Mouse (Mus musculus) MEL (cell line): ENCODE measurements around the gene Fbll1. TPM values are rescaled to one million over a fixed set of nuclear protein-coding genes. Genes with fewer than 3 reads are reported as not detected.
"Not testable (repeated sequence)": the region's sequence is repeated elsewhere in the genome, so short reads cannot be mapped to it uniquely, and the experiment has no call there.

ENCODE experiments used
- DNase-seq: peaks from one replicate; pipeline ENCODE4 v3.0.0; 2011; ENCODE audit warnings: low read depth, low spot score
- H3K27ac ChIP-seq: 2 replicates; pipeline ENCODE4 v1.5.1; 2012; ENCODE audit warnings: low read depth, mild to moderate bottlenecking, control low read depth, low read length, moderate library complexity; ENCODE audit not compliant: control insufficient read depth
- H3K27me3 ChIP-seq, 2 experiments: fragments of 150-350 bp in 1 of 2; sonication (generic) in 1 of 2; 2 replicates each; pipeline ENCODE4 v1.6.1; 2012; ENCODE audit warnings: low read length in 2 of 2, mild to moderate bottlenecking in 2 of 2, improper control_type of control experiment in 1 of 2, moderate library complexity in 1 of 2; ENCODE audit not compliant: insufficient read depth in 2 of 2, control insufficient read depth in 1 of 2
- H3K36me3 ChIP-seq, 2 experiments: 2 replicates each; pipeline ENCODE4 v1.6.1; 2012 to 2014; ENCODE audit warnings: low read length in 2 of 2, improper control_type of control experiment in 1 of 2, inconsistent platforms in 1 of 2, mild to moderate bottlenecking in 1 of 2; ENCODE audit not compliant: insufficient read depth in 2 of 2, control insufficient read depth in 1 of 2
- H3K4me1 ChIP-seq, 2 experiments: fragments of 150-350 bp in 1 of 2; sonication (generic) in 1 of 2; 2 replicates each; pipeline ENCODE4 v1.6.1; 2012; ENCODE audit warnings: low read length in 2 of 2, improper control_type of control experiment in 1 of 2, mild to moderate bottlenecking in 1 of 2; ENCODE audit not compliant: insufficient read depth in 2 of 2, control insufficient read depth in 1 of 2
- H3K4me3 ChIP-seq, 2 experiments: fragments of 150-350 bp in 1 of 2; sonication (generic) in 1 of 2; 2 replicates each; pipeline ENCODE4 v1.5.1; 2012; ENCODE audit warnings: low read depth in 2 of 2, low read length in 2 of 2, mild to moderate bottlenecking in 2 of 2, moderate library complexity in 2 of 2, control low read depth in 1 of 2, improper control_type of control experiment in 1 of 2; ENCODE audit not compliant: control insufficient read depth in 1 of 2, insufficient read depth in 1 of 2
- H3K79me2 ChIP-seq: 2 replicates; pipeline ENCODE4 v1.6.1; 2012; ENCODE audit warnings: mild to moderate bottlenecking, low read length, moderate library complexity; ENCODE audit not compliant: control insufficient read depth, poor library complexity, insufficient read depth
- H3K9ac ChIP-seq: 2 replicates; pipeline ENCODE4 v1.6.1; 2012; ENCODE audit warnings: low read depth, mild to moderate bottlenecking, control low read depth, low read length, moderate library complexity; ENCODE audit not compliant: control insufficient read depth, poor library complexity, severe bottlenecking
- H3K9me3 ChIP-seq: fragments of 150-350 bp; sonication (generic); replicated peaks from 2 replicates; pipeline ENCODE4 v1.6.1; 2012; ENCODE audit warnings: mild to moderate bottlenecking, low read length, improper control_type of control experiment, moderate library complexity; ENCODE audit not compliant: insufficient read depth
- EP300 ChIP-seq, 2 experiments: IDR thresholded peaks; 2 replicates each; pipeline ENCODE4 v1.6.1; 2011; ENCODE audit warnings: improper control_type of control experiment in 2 of 2, low read length in 2 of 2, low read depth in 1 of 2, mild to moderate bottlenecking in 1 of 2
- ETS1 ChIP-seq: IDR thresholded peaks from 2 replicates; pipeline ENCODE4 v1.6.1; 2012; ENCODE audit warnings: low read depth, mild to moderate bottlenecking, inconsistent platforms, low read length, improper control_type of control experiment, moderate library complexity
- HCFC1 ChIP-seq: IDR thresholded peaks from 2 replicates; pipeline ENCODE4 v1.6.1; 2012; ENCODE audit warnings: low read depth, mild to moderate bottlenecking, inconsistent platforms, low read length, improper control_type of control experiment, moderate library complexity
- MYB ChIP-seq: IDR thresholded peaks from 2 replicates; pipeline ENCODE4 v1.6.1; 2011; ENCODE audit warnings: mild to moderate bottlenecking, low read depth, low read length, improper control_type of control experiment
- NRF1 ChIP-seq: IDR thresholded peaks from 2 replicates; pipeline ENCODE4 v1.6.1; 2014; ENCODE audit warnings: low read depth, mild to moderate bottlenecking, inconsistent platforms, low read length, improper control_type of control experiment, moderate library complexity; ENCODE audit not compliant: poor library complexity, insufficient read depth, severe bottlenecking
- POLR2AphosphoS5 ChIP-seq: IDR thresholded peaks from 2 replicates; pipeline ENCODE4 v1.6.1; 2012; ENCODE audit warnings: low read depth, borderline replicate concordance, mild to moderate bottlenecking, inconsistent platforms, low read length, moderate library complexity, mixed read lengths
- SIN3A ChIP-seq: IDR thresholded peaks from 2 replicates; pipeline ENCODE4 v1.6.1; 2012; ENCODE audit warnings: low read length, improper control_type of control experiment, inconsistent platforms
- TAL1 ChIP-seq: IDR thresholded peaks from 2 replicates; pipeline ENCODE4 v1.6.1; 2012; ENCODE audit warnings: mild to moderate bottlenecking, inconsistent platforms, low read length, moderate library complexity, mixed read lengths
- polyA plus RNA-seq, 2 experiments: library from polyadenylated mRNA; stranded (reverse) in 1 of 2; unstranded in 1 of 2; fragments of >175 nt in 1 of 2; fragments of >200 nt in 1 of 2; gene quantifications; 2 replicates each; pipeline versions ENCODE4 v1.2.1 to v1.2.4; 2012; ENCODE audit warnings: low replicate concordance in 2 of 2, low read depth in 1 of 2; ENCODE audit not compliant: insufficient read length in 2 of 2, insufficient read depth in 1 of 2, missing spikeins in 1 of 2
- total RNA-seq: library from RNA; depleted of rRNA; stranded (reverse); fragments of 300-350 nt; gene quantifications from 2 replicates; pipeline ENCODE4 v1.2.3, GENCODE M21; 2012; rRNA removed

Gene Fbll1
- total RNA-seq, result not detected in 2 replicates
- not detected for polyA plus RNA-seq

DNA sequence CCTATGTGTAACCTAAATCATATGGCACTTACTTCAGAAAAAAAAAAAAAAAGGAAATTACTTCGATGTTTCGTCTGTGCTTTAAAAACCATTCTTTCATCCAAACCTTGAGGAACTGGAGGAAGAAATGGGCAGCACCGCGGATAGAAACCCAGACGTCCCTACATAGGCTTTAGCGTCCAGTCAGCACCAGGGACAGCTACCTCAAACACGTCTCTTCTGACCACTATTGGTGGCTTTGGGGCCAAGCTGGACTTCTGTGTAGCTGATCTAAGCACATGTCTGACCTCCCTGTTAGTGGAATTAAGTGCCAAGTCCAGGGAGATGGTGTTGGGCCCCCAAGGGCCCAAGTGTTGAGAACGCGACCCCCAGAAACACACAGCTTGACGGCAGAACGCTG lies at the start of gene Fbll1:
Gene Fbll1, minus strand, starts transcription at position 11 of the 400 bp plus-strand sequence.
- no peak for TF ChIP-seq POLR2AphosphoS5
- no peak for TF ChIP-seq NRF1
- TF ChIP-seq SIN3A, result 0 out of 2 replicates have a peak, but pooled peaks have one; percentile 26
- H3K27me3 ChIP-seq, result no peaks in the 10 kb centered on the region
- H3K4me3 ChIP-seq, result no peak within 1 kb of the TSS

GRCm38 (mm10) chr11:35844299-35844698 lies 45.6 kb upstream of the Fbll1 start:
- H3K9me3 ChIP-seq, result no peaks in the 10 kb centered on the region
- peaks cover 0 to 2% of the 10 kb centered on the region in 2 experiments; a peak in 2 of 4 replicates for H3K27me3 ChIP-seq
- H3K36me3 ChIP-seq, result no peaks in the 10 kb centered on the region
- H3K4me1 ChIP-seq, result peaks cover 0 to 6% of the 10 kb centered on the region in 2 experiments; a peak in 1 of 4 replicates
- H3K27ac ChIP-seq, result no peak overlapping the region
- no peaks in the 10 kb centered on the region for H3K79me2 ChIP-seq
- TF ChIP-seq MYB (no peak), ETS1 (no peak), HCFC1 (no peak), EP300 (IDR thresholded peaks at IDR 0.05; ENCODE audit: low read depth in 1 of 2, low read length in 2 of 2) (no peak), TAL1 (no peak), POLR2AphosphoS5 (no peak), NRF1 (no peak)
- H3K9ac ChIP-seq, result no peak overlapping the region
- H3K4me3 ChIP-seq, result no peak overlapping the region
- DNase-seq, result no peak

More for the DNA sequence above, at the start of gene Fbll1:
- H3K9ac ChIP-seq, result no peak within 1 kb of the TSS
- H3K9me3 ChIP-seq, result no peaks in the 10 kb centered on the region
- no peaks in the 10 kb centered on the region for H3K4me1 ChIP-seq
- H3K27ac ChIP-seq, result no peak within 1 kb of the TSS
- H3K36me3 ChIP-seq, result no peaks in the 10 kb centered on the region
- DNase-seq, result peak; percentile 35
- H3K79me2 ChIP-seq, result no peaks in the 10 kb centered on the region

DNA sequence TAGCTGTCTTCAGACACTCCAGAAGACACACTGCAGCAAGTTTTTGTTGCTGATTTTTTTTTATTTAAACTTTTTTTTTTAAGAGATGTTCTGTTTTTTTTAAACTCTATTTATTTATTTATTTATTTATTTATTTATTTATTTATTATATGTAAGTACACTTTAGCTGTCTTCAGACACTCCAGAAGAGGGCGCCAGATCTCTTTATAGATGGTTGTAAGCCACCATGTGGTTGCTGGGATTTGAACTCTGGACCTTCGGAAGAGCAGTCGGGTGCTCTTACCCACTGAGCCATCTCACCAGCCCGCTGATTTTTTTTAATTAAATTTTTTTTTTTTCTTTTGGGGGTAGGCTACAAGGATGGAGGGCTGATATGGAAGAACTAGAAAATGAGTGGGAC lies 43.9 kb upstream of the Fbll1 start:
- not testable (repeated sequence) for H3K4me3 ChIP-seq, H3K9me3 ChIP-seq, H3K79me2 ChIP-seq, H3K27ac ChIP-seq, H3K27me3 ChIP-seq, H3K36me3 ChIP-seq, H3K9ac ChIP-seq
- H3K4me1 ChIP-seq, result peaks cover 3 to 11% of the 10 kb centered on the region in 2 experiments; a peak in 3 of 4 replicates
- peak; percentile 64 for DNase-seq
